In genomic region chr4:59196346-59197077, GRCm38 (mm10) we compare ENCODE assay signal across 8 mouse cellular contexts. TPM values are rescaled to one million over a fixed set of nuclear protein-coding genes. Genes with fewer than 3 reads are reported as not detected.
A peak's percentile ranks its signal among the peaks of the same experiment; 100 is the strongest.
DNase-seq lines count a peak whose midpoint lies in the region; ATAC-seq and TF ChIP-seq lines count a peak whose summit lies in the region.
"Had no signal": no experiment of that assay in that cellular context is flagged by ENCODE, and none has a peak within 500 bp of the region (broad histone marks: within the 10 kb centered on the region; RNA-seq: fewer than 3 reads in every experiment).

No protein-coding gene starts in this region.

- H3K27ac ChIP-seq in lung, embryonic 14.5 days (ENCODE audit: low read depth), result 0 out of 2 replicates have a peak overlapping the region, but pooled peaks have one; percentile 42
- H3K27ac ChIP-seq in embryonic facial prominence, embryonic 11.5 days (replicated peaks; ENCODE audit: low read depth, low read length), result peak overlapping the region; percentile 9; the same call in 1 of the 2 replicates
- peak overlapping the region; percentile 81 for H3K27ac ChIP-seq in limb, embryonic 13.5 days
- peak overlapping the region; percentile 58 for H3K27ac ChIP-seq in neural tube, embryonic 15.5 days (replicated peaks)

- no peak for TF ChIP-seq CTCF in lung, embryonic 14.5 days (IDR thresholded peaks at IDR 0.05; ENCODE audit: low read depth)

- H3K4me3 ChIP-seq in lung, embryonic 14.5 days (ENCODE audit: low read depth, low read length), result no peak overlapping the region
- no peak overlapping the region for H3K4me3 ChIP-seq in embryonic facial prominence, embryonic 11.5 days (ENCODE audit: low read depth, low read length)
- 0 out of 2 replicates have a peak overlapping the region, but pooled peaks have one; percentile 0 for H3K4me3 ChIP-seq in limb, embryonic 13.5 days
- no peak overlapping the region for H3K4me3 ChIP-seq in neural tube, embryonic 15.5 days (replicated peaks)
- H3K4me3 ChIP-seq: hindbrain, embryonic 15.5 days had no signal

- H3K4me2 ChIP-seq in lung, embryonic 14.5 days, result peak overlapping the region; percentile 26; the same call in 1 of the 2 replicates
- H3K4me2 ChIP-seq in embryonic facial prominence, embryonic 11.5 days (ENCODE audit: low read depth, low read length), result no peak overlapping the region
- H3K4me2 ChIP-seq in limb, embryonic 13.5 days (replicated peaks), result peak overlapping the region; percentile 45
- H3K4me2 ChIP-seq in neural tube, embryonic 15.5 days, result 0 out of 2 replicates have a peak overlapping the region, but pooled peaks have one; percentile 19
- H3K4me2 ChIP-seq: hindbrain, embryonic 15.5 days had no signal

- peaks cover 29% of the 10 kb centered on the region for H3K4me1 ChIP-seq in lung, embryonic 14.5 days (ENCODE audit: insufficient read depth)
- no peaks in the 10 kb centered on the region; the same call in 1 of the 2 replicates for H3K4me1 ChIP-seq in embryonic facial prominence, embryonic 11.5 days (ENCODE audit: control insufficient read depth, insufficient read depth, low read length)
- H3K4me1 ChIP-seq in limb, embryonic 13.5 days, result peaks cover 50% of the 10 kb centered on the region
- peaks cover 46% of the 10 kb centered on the region for H3K4me1 ChIP-seq in neural tube, embryonic 15.5 days

- WGBS in lung, embryonic 14.5 days, result 24% methylated on average over 12 of the region's 12 CpGs
- WGBS in embryonic facial prominence, embryonic 11.5 days, result 36% methylated on average over 12 of the region's 12 CpGs
- WGBS in limb, embryonic 13.5 days, result 15% methylated on average over 12 of the region's 12 CpGs
- 16% methylated on average over 12 of the region's 12 CpGs for WGBS in neural tube, embryonic 15.5 days

- no peaks in the 10 kb centered on the region for H3K27me3 ChIP-seq in lung, embryonic 14.5 days (ENCODE audit: insufficient read depth, low read length)
- no peaks in the 10 kb centered on the region for H3K27me3 ChIP-seq in embryonic facial prominence, embryonic 11.5 days (ENCODE audit: control insufficient read depth, insufficient read depth, low read length)
- no peaks in the 10 kb centered on the region for H3K27me3 ChIP-seq in limb, embryonic 13.5 days
- no peaks in the 10 kb centered on the region for H3K27me3 ChIP-seq in neural tube, embryonic 15.5 days (replicated peaks)
- H3K27me3 ChIP-seq: hindbrain, embryonic 15.5 days had no signal

- ATAC-seq in lung, embryonic 14.5 days (ENCODE audit: insufficient read depth), result peak; percentile 73
- ATAC-seq in embryonic facial prominence, embryonic 11.5 days (replicated peaks; ENCODE audit: insufficient number of reproducible peaks, low FRiP score, low TSS enrichment, low read depth), result no peak
- 0 out of 2 replicates have a peak, but pooled peaks have one; percentile 29 for ATAC-seq in limb, embryonic 13.5 days (ENCODE audit: low FRiP score, low read depth)
- peak; percentile 33; the same call in 1 of the 2 replicates for ATAC-seq in neural tube, embryonic 15.5 days (ENCODE audit: low FRiP score)

- H3K9me3 ChIP-seq in lung, embryonic 14.5 days (ENCODE audit: low read depth, low read length), result no peaks in the 10 kb centered on the region
- H3K9me3 ChIP-seq in embryonic facial prominence, embryonic 11.5 days (replicated peaks; ENCODE audit: control insufficient read depth, low read length), result no peaks in the 10 kb centered on the region
- no peaks in the 10 kb centered on the region for H3K9me3 ChIP-seq in limb, embryonic 13.5 days
- H3K9me3 ChIP-seq in neural tube, embryonic 15.5 days (replicated peaks), result no peaks in the 10 kb centered on the region
- H3K9me3 ChIP-seq: hindbrain, embryonic 15.5 days had no signal

- peak; percentile 52 for DNase-seq in lung, embryonic 14.5 days
- DNase-seq in lung, postnatal 4 days, result no peak
- DNase-seq in embryonic facial prominence, embryonic 11.5 days (ENCODE audit: low spot score), result no peak
- no peak for DNase-seq in layer of hippocampus, adult 9-10 months (ENCODE audit: low spot score)
- DNase-seq in urinary bladder, postnatal 25 days (ENCODE audit: low spot score), result no peak

- H3K9ac ChIP-seq in lung, embryonic 14.5 days, result no peak overlapping the region
- H3K9ac ChIP-seq in embryonic facial prominence, embryonic 11.5 days (replicated peaks; ENCODE audit: low read length), result no peak overlapping the region
- peak overlapping the region; percentile 0; the same call in 1 of the 2 replicates for H3K9ac ChIP-seq in limb, embryonic 13.5 days
- no peak overlapping the region for H3K9ac ChIP-seq in neural tube, embryonic 15.5 days (replicated peaks)
- H3K9ac ChIP-seq: hindbrain, embryonic 15.5 days had no signal

- no peaks in the 10 kb centered on the region for H3K36me3 ChIP-seq in lung, embryonic 14.5 days (ENCODE audit: insufficient read depth)
- no peaks in the 10 kb centered on the region for H3K36me3 ChIP-seq in embryonic facial prominence, embryonic 11.5 days (replicated peaks; ENCODE audit: control insufficient read depth, insufficient read depth, low read depth, low read length)
- no peaks in the 10 kb centered on the region for H3K36me3 ChIP-seq in limb, embryonic 13.5 days
- no peaks in the 10 kb centered on the region for H3K36me3 ChIP-seq in neural tube, embryonic 15.5 days
- H3K36me3 ChIP-seq: hindbrain, embryonic 15.5 days had no signal

RNA-seq across cellular contexts. Expression of gene Ugcg, which starts 7.5 kb away (rescaled TPM):
- polyA plus RNA-seq in lung, embryonic 14.5 days (2014; fragmentation: Nextera tagmentation; extraction: Ambion mirVana), result 12.3 and 13.8 TPM in 2 replicates
- 11.5 and 11.8 TPM in 2 replicates for polyA plus RNA-seq in embryonic facial prominence, embryonic 11.5 days (2014; fragmentation: Nextera tagmentation; extraction: Ambion mirVana)
- 11.9 and 13.4 TPM in 2 replicates for polyA plus RNA-seq in limb, embryonic 13.5 days (2015; fragmentation: Nextera tagmentation; extraction: Ambion mirVana)
- 16.3 and 16.7 TPM in 2 replicates for polyA plus RNA-seq in neural tube, embryonic 15.5 days (2015; fragmentation: Nextera tagmentation; extraction: Ambion mirVana)

RNA-seq across cellular contexts. Expression of gene AI481877, which starts 57.7 kb away (rescaled TPM):
- not detected in 2 replicates for polyA plus RNA-seq in lung, embryonic 14.5 days (2014; fragmentation: Nextera tagmentation; extraction: Ambion mirVana)
- not detected in 2 replicates for polyA plus RNA-seq in embryonic facial prominence, embryonic 11.5 days (2014; fragmentation: Nextera tagmentation; extraction: Ambion mirVana)
- not detected in 2 replicates for polyA plus RNA-seq in limb, embryonic 13.5 days (2015; fragmentation: Nextera tagmentation; extraction: Ambion mirVana)
- polyA plus RNA-seq in neural tube, embryonic 15.5 days (2015; fragmentation: Nextera tagmentation; extraction: Ambion mirVana), result 0.05 and 0.10 TPM in 2 replicates
- polyA plus RNA-seq: hindbrain, embryonic 15.5 days had no signal

Comparison
In these comparisons a context has a peak if more than half of its experiments do, and no peak if none do; other contexts are left out.
1. H3K27ac ChIP-seq: peak in every context shown above with its lines; median percentile 81 in limb, embryonic 13.5 days; 58 in neural tube, embryonic 15.5 days; 42 in lung, embryonic 14.5 days; 9 in embryonic facial prominence, embryonic 11.5 days.